Mouse (Mus musculus) A20 (cell line): Measurements from ENCODE around the gene Slc23a2.

ENCODE experiments used
- DNase-seq: peaks from one replicate; pipeline ENCODE4 v3.0.0-alpha.2; 2011; ENCODE audit warnings: low read depth, low spot score

The Slc23a2 gene

DNA sequence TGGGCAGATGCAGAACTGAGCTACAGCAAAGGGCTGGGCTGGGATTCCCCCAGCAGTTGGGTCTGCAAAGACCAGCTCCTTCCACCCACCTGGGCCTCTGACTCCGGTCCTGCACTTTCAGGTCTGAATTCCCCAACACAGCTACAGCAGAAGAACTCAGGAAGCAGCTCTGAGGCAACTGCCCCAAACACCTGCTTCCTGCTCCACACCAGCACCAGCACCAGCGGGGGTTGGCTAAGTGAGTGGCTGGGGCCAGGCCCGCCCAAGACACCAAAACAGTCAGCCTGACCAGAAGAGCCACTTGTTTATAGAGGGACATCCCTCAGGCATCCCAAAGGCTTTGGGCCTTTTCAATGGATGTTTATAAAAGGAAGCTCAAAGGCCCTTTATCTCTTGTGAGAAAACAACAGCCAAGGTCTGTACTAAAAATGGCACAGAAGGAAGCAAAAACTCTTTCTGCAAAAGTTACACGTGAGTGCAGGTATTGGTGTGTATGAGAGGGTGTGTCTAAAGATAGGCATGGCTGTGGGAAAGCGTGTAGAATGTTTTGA lies 123.8 kb downstream of the Slc23a2 start:
- DNase-seq: peak; percentile 95

DNA sequence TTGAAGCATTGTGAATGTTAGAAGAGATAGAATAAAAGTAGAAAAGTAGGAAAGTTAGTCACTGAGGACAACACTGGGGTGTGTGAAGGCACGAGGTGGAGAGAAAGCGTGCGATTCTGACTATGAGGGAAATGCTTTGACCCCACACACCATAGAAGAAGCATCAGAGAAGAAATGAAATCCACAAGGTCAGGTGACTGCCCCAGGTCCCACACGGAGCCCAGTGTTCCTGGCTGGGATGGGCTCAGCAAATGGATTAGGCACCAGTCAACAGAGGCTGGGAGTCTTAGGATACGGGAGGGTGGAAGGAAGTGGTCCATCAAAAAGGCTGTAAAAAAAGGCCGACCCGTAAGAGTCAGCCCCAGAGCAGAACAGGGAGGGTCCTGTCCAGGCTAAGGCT lies 124.5 kb downstream of the Slc23a2 start:
- DNase-seq: no peak

DNA sequence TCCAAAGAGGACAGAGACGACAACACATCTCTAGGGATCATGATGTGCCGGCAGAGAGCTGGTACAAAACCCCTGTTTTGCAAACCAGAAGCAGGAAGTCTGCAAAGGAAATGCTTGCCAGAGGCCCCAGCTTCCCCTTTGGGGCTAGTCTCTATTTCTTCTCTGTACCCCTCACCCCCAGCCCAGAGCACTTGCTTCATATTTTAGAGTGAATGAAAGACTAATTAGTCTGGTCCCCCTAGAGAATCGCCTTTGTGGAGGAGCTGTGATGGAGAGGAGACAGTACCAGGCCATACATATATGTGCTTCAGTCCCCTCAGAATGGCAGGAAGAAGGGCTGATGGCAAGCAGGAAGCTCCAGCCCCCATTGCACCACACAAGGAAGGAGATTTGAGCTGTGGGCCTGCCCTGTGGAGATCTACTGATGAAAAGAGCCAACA lies 125.5 kb downstream of the Slc23a2 start:
- peak; percentile 81 for DNase-seq

DNA sequence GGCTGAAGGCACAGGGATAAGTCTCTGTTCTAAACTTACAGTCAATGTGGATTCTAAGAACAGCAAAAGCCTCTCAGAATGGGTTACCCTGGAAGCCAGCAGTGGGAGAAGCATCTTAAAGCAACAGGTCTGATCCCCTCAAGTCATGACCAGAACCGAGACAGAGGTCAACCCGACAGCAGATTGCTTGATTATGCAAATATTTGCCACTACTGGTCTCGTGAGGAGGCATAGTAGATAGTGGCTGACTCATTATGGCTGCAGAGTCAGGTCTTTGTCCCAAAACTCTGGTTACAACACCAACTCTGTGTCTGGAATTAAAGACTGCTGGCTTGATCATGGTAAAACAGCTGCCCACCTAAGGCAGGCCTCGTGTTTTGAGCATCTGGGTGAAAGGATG lies 126.8 kb downstream of the Slc23a2 start:
- peak; percentile 53 for DNase-seq

DNA sequence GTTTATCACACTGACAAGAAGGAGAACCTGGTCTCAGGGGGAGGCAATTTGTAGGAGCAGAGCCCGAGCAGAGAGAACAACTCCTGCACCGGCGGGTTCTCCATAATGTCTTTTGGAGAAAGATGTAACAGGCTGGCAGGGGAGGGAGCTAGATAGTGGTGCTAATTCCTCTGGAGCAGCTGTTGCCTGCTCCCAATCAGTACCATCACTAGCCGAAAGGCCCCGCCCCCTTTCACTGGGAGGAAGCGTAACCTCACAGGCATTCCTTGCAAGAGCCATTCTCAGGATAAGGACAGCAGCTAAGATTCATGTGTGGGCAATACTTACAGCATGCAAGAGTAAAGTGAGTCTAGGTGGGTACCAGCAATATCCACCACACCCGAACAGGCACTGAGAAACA lies 127.3 kb downstream of the Slc23a2 start:
- no peak for DNase-seq

DNA sequence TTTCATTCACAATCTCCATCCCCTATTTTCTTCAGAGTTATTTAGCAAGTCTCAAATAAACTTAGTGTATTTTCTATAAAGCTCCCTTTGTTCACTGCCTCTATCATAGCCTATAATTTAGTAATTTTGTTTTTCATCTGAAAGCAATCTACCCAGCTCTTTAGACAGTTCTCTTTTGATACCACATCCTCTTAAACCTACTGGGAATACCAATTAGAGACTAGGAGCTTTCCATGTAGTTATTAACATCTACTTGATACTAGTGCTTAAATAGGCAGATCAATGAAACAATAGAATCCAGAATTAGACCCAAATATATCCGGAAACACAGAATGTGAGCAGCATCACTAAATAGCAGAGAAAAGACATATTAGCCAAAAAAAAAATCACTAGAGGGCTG lies 128.9 kb downstream of the Slc23a2 start:
- no peak for DNase-seq

DNA sequence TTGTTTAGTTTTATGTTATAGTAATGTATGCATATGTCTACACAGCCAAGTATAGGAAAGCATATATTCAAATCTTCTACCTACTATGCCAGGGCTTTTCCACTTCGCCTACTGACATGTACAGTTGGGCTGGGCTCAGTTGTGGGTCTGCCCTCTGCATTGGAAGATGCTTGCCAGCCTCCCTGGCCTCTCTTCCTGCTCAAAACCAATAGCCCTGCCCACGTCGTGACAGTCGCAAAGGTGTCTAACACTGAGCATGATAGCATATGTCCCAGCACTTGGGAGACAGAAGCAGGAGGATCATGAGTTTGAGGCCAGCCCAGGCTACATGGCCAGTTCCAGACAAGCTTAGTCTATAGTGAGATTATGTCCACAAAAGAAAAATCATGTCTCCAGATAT lies 131.8 kb downstream of the Slc23a2 start:
- no peak for DNase-seq

DNA sequence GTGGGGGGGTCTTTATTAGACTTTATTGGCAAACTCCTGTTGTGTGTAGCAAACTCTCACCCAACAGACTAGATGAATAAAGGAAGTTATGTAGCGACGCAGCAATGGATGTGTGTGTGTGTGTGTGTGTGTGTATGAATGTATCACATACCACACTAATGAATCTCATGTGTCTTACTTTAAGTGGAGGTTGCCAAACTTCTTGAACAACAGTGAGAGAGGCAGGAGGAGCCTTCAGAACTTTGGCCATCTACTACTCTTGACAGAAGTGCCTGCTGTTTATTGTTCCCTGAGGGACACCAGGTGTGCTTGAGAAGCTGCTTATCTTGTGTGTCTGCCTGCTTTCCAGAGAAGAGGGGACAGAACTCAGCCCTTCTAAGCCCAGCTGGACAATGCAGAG lies 134.1 kb downstream of the Slc23a2 start:
- DNase-seq: no peak

DNA sequence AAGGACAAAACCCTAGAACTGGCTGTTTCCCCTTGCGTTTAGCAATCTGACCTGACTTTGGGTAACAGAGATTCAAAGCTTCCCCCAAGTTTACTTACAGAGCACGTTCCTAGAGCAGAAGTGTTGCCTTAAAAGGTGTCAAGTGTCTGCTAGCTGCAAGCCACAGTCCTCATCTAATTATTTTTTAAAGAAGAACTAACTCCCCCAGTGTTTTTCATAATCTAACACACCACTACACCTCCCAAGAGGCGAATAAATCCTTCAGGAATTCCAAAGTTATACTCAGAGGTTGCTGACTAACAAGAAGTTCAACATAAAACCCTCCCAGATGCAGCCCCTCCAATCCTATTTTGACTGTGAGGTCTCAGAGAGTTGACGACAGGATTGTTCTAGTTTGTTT lies 136.7 kb downstream of the Slc23a2 start:
- no peak for DNase-seq

DNA sequence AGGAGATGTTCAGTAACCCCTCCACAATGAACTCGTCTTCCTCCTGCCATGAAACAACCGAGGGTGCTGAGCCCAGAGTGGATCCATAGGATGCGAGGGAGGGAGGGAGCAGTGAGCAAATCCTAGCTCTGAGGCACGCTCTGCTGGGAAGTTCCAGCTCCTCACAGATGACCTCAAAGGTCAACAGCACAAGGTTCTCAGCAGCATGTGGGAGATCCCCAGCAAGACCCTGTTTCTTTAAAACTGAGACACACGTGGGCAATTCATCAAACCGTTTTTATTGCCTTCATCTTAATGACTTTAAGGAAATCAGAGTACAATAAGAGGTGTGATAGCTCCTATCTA lies 137.5 kb downstream of the Slc23a2 start:
- DNase-seq: no peak

DNA sequence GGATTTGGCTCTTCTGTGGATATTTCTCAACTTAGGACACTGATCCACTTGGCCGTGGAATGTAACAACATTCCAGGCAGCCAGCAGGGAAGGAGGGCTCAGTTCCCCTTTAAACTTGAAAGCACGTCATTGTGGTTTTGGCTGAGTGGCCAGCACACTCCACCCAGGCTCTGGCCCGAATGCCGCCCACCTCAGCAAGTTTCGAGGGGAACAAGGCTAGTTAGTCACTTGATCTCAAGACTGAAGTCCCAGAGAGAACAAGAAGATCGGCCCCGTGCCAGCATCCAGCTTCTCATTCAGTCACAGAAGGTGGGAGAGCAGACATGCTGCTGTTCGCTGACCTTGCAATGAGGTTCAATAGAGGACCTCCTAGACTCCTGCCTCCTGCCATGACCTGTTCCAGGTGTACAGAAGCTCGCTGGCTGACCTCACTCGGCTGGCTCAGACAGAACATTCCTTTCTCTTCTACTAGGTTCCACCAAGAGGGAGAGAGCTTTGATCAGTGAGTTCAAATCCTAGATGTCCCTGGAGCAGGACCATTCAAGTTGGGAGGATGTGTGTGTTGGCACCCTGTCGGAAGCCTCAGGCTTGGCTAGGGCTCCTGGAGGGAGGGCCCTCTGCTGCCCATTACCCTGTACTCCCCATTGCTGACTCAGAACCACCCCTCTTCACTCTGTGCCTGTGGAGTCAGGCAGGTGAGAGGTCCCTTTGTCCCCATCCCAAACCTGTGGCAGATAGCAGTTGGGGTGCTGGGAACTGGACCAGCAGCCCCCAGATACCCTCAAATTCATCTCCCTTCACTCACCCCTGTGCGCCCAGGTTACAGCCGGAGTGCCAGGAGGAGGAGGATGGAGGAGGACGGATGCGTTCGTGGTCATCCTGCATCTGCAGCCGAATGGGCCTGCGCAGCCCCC lies 138.1 kb downstream of the Slc23a2 start:
- DNase-seq: no peak

DNA sequence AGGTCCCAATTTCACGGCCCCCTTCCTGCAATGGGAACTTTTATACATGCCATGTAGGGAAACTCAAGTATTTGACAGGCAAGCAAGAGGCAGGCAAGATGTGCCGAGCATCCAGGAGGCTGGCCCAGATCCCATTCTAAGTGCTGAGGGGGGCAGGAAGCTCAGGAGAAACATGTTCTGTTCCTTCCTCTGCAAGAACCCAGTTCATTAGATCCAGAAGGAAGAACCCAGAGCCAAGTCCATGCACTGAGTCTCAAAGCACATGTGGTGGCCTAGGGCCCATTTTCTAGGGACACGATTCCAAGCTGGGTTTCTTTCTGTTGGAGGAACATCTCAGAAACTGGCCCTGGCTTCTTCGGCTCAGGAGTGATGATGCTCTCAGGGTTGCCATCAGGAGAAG lies 139.5 kb downstream of the Slc23a2 start:
- no peak for DNase-seq

DNA sequence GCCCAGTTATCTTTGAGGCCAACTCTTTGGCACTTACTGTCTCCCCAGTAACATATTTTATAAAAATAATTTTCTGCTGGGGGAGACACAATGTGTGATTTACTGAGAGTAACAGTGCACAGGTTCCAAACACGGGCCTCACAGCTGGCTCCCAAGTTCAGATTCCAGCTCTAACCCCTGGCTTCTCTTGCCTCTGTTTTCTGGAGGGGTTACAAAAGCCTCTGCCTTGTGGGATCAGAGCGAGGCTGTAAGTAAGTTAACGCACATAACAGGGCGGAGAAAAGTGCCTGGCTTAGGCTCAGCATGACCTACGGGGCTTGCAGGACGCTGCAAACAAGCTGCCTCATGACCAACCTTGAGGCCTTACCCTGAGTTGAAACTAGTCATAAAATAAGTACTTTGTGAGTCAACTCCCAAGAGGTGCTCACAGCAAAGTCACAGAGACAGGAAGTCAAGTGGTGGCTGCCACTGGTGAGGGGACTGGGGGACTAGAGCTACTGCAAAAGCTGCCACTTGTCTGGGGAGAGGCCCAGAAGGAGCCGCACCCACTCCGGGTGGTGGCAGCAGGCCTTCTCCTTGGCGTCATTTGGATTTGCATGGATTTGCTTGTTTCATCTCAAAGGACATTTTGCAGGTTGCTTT lies 140.3 kb downstream of the Slc23a2 start:
- no peak for DNase-seq

DNA sequence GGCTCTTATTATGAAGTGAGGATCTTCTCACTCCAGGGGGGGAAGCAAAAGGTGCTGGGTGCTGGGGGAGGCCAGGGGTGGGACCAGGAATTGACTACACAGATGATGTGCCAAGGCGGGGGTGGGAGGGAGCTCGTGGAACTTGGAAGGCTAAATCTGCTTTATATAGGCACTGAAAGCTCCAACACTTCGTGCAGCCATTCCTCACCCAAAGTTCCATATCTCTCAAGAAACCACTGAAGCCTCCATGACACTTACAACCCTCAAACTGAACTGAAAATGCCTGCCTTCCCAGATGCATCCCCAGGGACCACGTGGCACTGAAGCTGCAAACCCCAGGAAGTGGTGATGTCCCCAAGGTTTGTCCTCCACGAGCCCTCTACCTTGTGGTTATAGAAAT lies 141.0 kb downstream of the Slc23a2 start:
- DNase-seq: no peak
